Mouse (Mus musculus) embryonic fibroblast, embryonic 13.5 days (primary cell): ENCODE measurements around the gene Gprin1. TPM values are rescaled to one million over a fixed set of nuclear protein-coding genes. Genes with fewer than 3 reads are reported as not detected.

ENCODE experiments used
- H3K27ac ChIP-seq: 2 replicates; pipeline ENCODE4 v1.5.1; 2012; ENCODE audit warnings: low read length, control low read depth, inconsistent platforms; ENCODE audit not compliant: insufficient read depth
- H3K4me1 ChIP-seq: 2 replicates; pipeline ENCODE4 v1.6.1; 2011; ENCODE audit warnings: low read length; ENCODE audit not compliant: control insufficient read depth, insufficient read depth
- H3K4me3 ChIP-seq: 2 replicates; pipeline ENCODE4 v1.5.1; 2011; ENCODE audit warnings: mild to moderate bottlenecking, control low read depth, low read length; ENCODE audit not compliant: insufficient read depth
- CTCF ChIP-seq: IDR thresholded peaks from 2 replicates; pipeline ENCODE4 v1.5.1; 2011; ENCODE audit warnings: mild to moderate bottlenecking, control low read depth, low read length, moderate library complexity, borderline replicate concordance; ENCODE audit not compliant: insufficient read depth
- POLR2A ChIP-seq: IDR thresholded peaks from 2 replicates; pipeline ENCODE4 v1.6.1; 2011; ENCODE audit warnings: low read depth, mild to moderate bottlenecking, control low read depth, low read length, moderate library complexity
- polyA plus RNA-seq: library from polyadenylated mRNA; stranded (reverse); fragments of >200 nt; gene quantifications from 2 replicates; pipeline ENCODE4 v1.2.4, GENCODE M21; 2011; ENCODE audit warnings: low read depth; ENCODE audit not compliant: missing spikeins, insufficient read length

The Gprin1 gene
- polyA plus RNA-seq, 1 experiment: 0.61 TPM

- H3K27ac ChIP-seq: no peak overlapping the region
- no peak overlapping the region for H3K4me3 ChIP-seq
- peaks cover 10% of the 10 kb centered on the region for H3K4me1 ChIP-seq
- TF ChIP-seq POLR2A: no peak
- TF ChIP-seq CTCF: no peak
Measured at GRCm38 (mm10) chr13:54695479-54696230, 54.0 kb downstream of the Gprin1 start.

- Histone ChIP-seq H3K4me1 (peaks cover 10% of the 10 kb centered on the region), H3K4me3 (peak overlapping the region; percentile 67), H3K27ac (peak overlapping the region; percentile 98)
- TF ChIP-seq POLR2A (peak; percentile 40; the same call in 1 of the 2 replicates), CTCF (no peak)
Measured at GRCm38 (mm10) chr13:54694348-54695060, 55.2 kb downstream of the Gprin1 start.

GRCm38 (mm10) chr13:54693558-54694347 lies 55.9 kb downstream of the Gprin1 start, which contains the start of gene Rnf44:
Rnf44 (minus strand) TSS chr13:54693907.
- peak within 1 kb of the TSS; percentile 98 for H3K27ac ChIP-seq
- TF ChIP-seq CTCF: no peak
- peak; percentile 55; the same call in 1 of the 2 replicates for TF ChIP-seq POLR2A
- peaks cover 10% of the 10 kb centered on the region for H3K4me1 ChIP-seq
- H3K4me3 ChIP-seq: peak within 1 kb of the TSS; percentile 100

GRCm38 (mm10) chr13:54692711-54693557 lies 56.7 kb downstream of the Gprin1 start:
- peak overlapping the region; percentile 100 for H3K4me3 ChIP-seq
- peaks cover 10% of the 10 kb centered on the region for H3K4me1 ChIP-seq
- TF ChIP-seq CTCF (no peak), POLR2A (no peak)
- peak overlapping the region; percentile 83 for H3K27ac ChIP-seq

- TF ChIP-seq CTCF (no peak), POLR2A (no peak)
- peaks cover 10% of the 10 kb centered on the region for H3K4me1 ChIP-seq
- peak overlapping the region; percentile 100; the same call in 1 of the 2 replicates for H3K4me3 ChIP-seq
- no peak overlapping the region for H3K27ac ChIP-seq
Measured at GRCm38 (mm10) chr13:54691737-54692136, 57.9 kb downstream of the Gprin1 start.

GRCm38 (mm10) chr13:54690151-54690740 lies 59.4 kb downstream of the Gprin1 start:
- TF ChIP-seq POLR2A (no peak), CTCF (no peak)
- no peak overlapping the region for H3K27ac ChIP-seq
- no peak overlapping the region for H3K4me3 ChIP-seq
- peaks cover 10% of the 10 kb centered on the region for H3K4me1 ChIP-seq

- peaks cover 6% of the 10 kb centered on the region for H3K4me1 ChIP-seq
- H3K27ac ChIP-seq: peak overlapping the region; percentile 96
- peak overlapping the region; percentile 98 for H3K4me3 ChIP-seq
- TF ChIP-seq CTCF: no peak
- TF ChIP-seq POLR2A: peak; percentile 83
Measured at GRCm38 (mm10) chr13:54687575-54688424, 61.9 kb downstream of the Gprin1 start.

- peak overlapping the region; percentile 98 for H3K4me3 ChIP-seq
- H3K27ac ChIP-seq: peak overlapping the region; percentile 53
- peaks cover 5% of the 10 kb centered on the region for H3K4me1 ChIP-seq
- TF ChIP-seq POLR2A: no peak; the same call in 1 of the 2 replicates
- no peak for TF ChIP-seq CTCF
Measured at GRCm38 (mm10) chr13:54687096-54687495, 62.6 kb downstream of the Gprin1 start.

Other genes with a start within 250 kb of the Gprin1 start
- gene Simc1, start 246.1 kb downstream of the Gprin1 start, polyA plus RNA-seq: 16.1 and 18.4 TPM in 2 replicates
- gene 4833439L19Rik, start 184.4 kb downstream of the Gprin1 start, polyA plus RNA-seq: 73.4 and 74.2 TPM in 2 replicates
- 12.2 and 13.2 TPM in 2 replicates for gene Arl10, start 174.9 kb downstream of the Gprin1 start, polyA plus RNA-seq
- gene Nop16, start 159.8 kb downstream of the Gprin1 start, polyA plus RNA-seq: 28.9 and 36.4 TPM in 2 replicates
- gene Higd2a, start 159.7 kb downstream of the Gprin1 start, polyA plus RNA-seq: 79.3 and 118 TPM in 2 replicates
- gene Cltb, start 138.5 kb downstream of the Gprin1 start, polyA plus RNA-seq: 44.8 and 56.1 TPM in 2 replicates
- gene Faf2, start 128.1 kb downstream of the Gprin1 start, polyA plus RNA-seq: 88.6 and 90.5 TPM in 2 replicates
- gene Rnf44, start 56.0 kb downstream of the Gprin1 start, polyA plus RNA-seq: 39.2 and 39.4 TPM in 2 replicates
- gene Cdhr2, start 48.4 kb downstream of the Gprin1 start, polyA plus RNA-seq: not detected in 2 replicates
- not detected in 2 replicates for gene Sncb, start 16.7 kb upstream of the Gprin1 start, polyA plus RNA-seq
- not detected in 2 replicates for gene Eif4e1b, start 34.1 kb upstream of the Gprin1 start, polyA plus RNA-seq
- 29.9 and 44.7 TPM in 2 replicates for gene Tspan17, start 39.5 kb upstream of the Gprin1 start, polyA plus RNA-seq
- gene Unc5a, start 199.5 kb upstream of the Gprin1 start, polyA plus RNA-seq: 2.5 and 2.9 TPM in 2 replicates